Mouse (Mus musculus) spleen, postnatal 10 days (tissue): ENCODE data around the gene Csnk2a1.
"Not testable (repeated sequence)": the region's sequence is repeated elsewhere in the genome, so short reads cannot be mapped to it uniquely, and the experiment has no call there.

Experiments used
- DNase-seq, 2 experiments: peaks; one replicate each; pipeline ENCODE4 v3.0.0; 2021 to 2022; ENCODE audit warnings: low spot score in 2 of 2

The Csnk2a1 gene

GRCm38 (mm10) chr2:152237926-152238325 lies 11.3 kb downstream of the Csnk2a1 start:
- no peak for DNase-seq

- no peak for DNase-seq
These were observed 13.9 kb downstream of the Csnk2a1 start for GRCm38 (mm10) chr2:152240580-152240979.

- DNase-seq: no peak
These were observed 20.6 kb downstream of the Csnk2a1 start for GRCm38 (mm10) chr2:152247213-152247612.

GRCm38 (mm10) chr2:152250511-152250910 lies 23.9 kb downstream of the Csnk2a1 start:
- no peak for DNase-seq

GRCm38 (mm10) chr2:152259739-152260138 lies 33.1 kb downstream of the Csnk2a1 start:
- DNase-seq: no peak

GRCm38 (mm10) chr2:152273639-152274038 lies 47.0 kb downstream of the Csnk2a1 start:
- DNase-seq: no peak

- no peak for DNase-seq
These were observed 54.8 kb downstream of the Csnk2a1 start for GRCm38 (mm10) chr2:152281407-152281806.

GRCm38 (mm10) chr2:152287560-152287959 lies 60.9 kb downstream of the Csnk2a1 start:
- DNase-seq: no peak

GRCm38 (mm10) chr2:152288046-152288445 lies 61.4 kb downstream of the Csnk2a1 start:
- DNase-seq: no peak

- DNase-seq: not testable (repeated sequence)
These were observed 63.0 kb downstream of the Csnk2a1 start for GRCm38 (mm10) chr2:152289623-152290022.

- no peak for DNase-seq
These were observed 65.8 kb downstream of the Csnk2a1 start for GRCm38 (mm10) chr2:152292475-152292874.

GRCm38 (mm10) chr2:152293179-152293726 lies 66.6 kb downstream of the Csnk2a1 start:
- no peak for DNase-seq

- DNase-seq: peak; percentile 93 to 95
These were observed 67.3 kb downstream of the Csnk2a1 start, which contains the start of gene Tbc1d20 for GRCm38 (mm10) chr2:152293727-152294475. Gene Tbc1d20, plus strand, starts transcription at chr2:152293828.

GRCm38 (mm10) chr2:152294541-152294940 lies 67.9 kb downstream of the Csnk2a1 start:
- DNase-seq: no peak

- no peak for DNase-seq
These were observed 76.2 kb downstream of the Csnk2a1 start for GRCm38 (mm10) chr2:152302862-152303261.

- DNase-seq: no peak
These were observed 77.1 kb downstream of the Csnk2a1 start for GRCm38 (mm10) chr2:152303781-152304180.

GRCm38 (mm10) chr2:152305480-152305879 lies 78.8 kb downstream of the Csnk2a1 start:
- no peak for DNase-seq

- no peak for DNase-seq
These were observed 80.5 kb downstream of the Csnk2a1 start for GRCm38 (mm10) chr2:152307186-152307585.

- DNase-seq: no peak
These were observed 86.4 kb downstream of the Csnk2a1 start for GRCm38 (mm10) chr2:152312996-152313395.

GRCm38 (mm10) chr2:152313926-152314325 lies 87.3 kb downstream of the Csnk2a1 start:
- DNase-seq: no peak

- no peak for DNase-seq
These were observed 90.4 kb downstream of the Csnk2a1 start for GRCm38 (mm10) chr2:152317054-152317453.

GRCm38 (mm10) chr2:152321558-152321957 lies 94.9 kb downstream of the Csnk2a1 start:
- DNase-seq: no peak

- no peak for DNase-seq
These were observed 95.6 kb downstream of the Csnk2a1 start for GRCm38 (mm10) chr2:152322198-152322597.
